Mouse (Mus musculus): Measurements from ENCODE around the gene Slc5a11.

The Slc5a11 gene

DNA sequence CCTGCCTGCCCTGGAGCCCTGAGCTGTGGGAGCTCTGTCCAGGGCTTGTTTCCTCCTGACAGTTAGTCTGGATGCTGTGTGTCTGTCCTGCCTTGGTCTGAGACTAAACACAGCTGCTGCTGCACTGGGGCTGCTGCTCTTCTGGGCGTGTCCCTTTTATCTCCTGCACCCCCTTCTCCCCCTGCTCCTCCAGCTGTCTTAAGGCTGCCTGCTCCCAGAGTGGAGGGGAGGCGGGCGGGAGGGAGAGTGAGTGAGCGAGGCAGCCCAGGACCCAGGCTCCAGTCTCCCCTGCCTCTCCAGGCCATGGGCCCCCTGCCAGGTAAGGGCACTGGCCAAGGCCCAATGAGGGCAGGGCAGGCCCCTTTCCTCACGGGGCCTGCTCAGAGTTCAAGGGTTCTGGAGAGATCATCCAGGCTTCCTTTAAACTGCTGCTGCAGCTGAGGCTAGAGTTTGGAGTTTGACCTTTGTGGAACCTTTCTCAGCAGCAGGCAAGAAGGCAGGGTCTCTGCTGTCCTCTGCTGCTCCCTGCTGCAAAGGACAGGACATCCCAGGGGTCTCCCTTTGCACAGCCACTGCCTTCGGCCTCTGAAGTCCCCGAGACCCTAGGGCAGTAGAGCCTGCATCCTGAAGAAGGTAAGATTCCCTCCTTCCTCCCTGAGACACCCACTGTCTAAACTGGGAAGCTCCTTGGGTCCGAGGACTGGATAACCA lies at the start of gene Slc5a11:
Gene Slc5a11, plus strand, starts transcription at position 416 of the 711 bp plus-strand sequence.
- no peak for DNase-seq

- no peak for DNase-seq
Observed at GRCm38 (mm10) chr7:123167436-123167835, 47.1 kb upstream of the Slc5a11 start.

DNA sequence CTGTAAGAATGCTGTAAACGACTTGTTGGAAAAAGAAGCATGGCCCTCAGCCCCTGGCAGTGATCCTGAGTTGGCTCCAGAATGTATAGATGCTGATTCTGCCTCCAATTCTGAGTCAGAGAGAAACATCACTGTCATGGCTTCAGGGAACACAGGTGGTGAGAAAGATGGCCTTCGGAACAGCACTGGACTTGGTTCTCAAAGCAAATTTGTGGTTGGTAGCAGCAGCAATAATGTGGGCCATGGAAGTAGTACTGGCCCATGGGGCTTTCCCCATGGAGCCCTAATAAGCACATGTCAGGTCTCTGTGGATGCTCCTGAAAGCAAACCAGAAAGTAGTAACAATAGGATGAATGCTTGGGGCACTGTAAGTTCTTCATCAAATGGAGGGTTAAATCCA lies 45.0 kb upstream of the Slc5a11 start:
- DNase-seq: no peak

DNA sequence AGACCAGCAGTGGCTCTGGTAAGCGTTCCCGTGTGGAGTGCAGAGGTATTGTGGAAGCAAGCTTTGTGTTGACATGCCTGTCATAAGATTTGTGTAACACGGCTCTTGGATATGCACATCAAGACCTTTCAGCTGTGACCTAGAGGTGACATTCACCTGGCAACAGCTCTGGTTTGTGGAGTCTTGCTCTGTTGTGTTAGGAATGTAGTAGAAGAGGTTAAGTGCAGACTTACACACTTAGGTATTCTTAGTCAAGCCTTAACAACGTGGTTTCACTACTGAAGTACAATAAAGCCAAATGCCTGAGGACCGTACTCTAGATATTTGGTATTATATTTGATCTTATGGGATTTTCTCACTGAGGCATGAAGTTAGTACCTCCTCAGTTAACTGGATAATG lies 42.5 kb upstream of the Slc5a11 start:
- DNase-seq: no peak

DNA sequence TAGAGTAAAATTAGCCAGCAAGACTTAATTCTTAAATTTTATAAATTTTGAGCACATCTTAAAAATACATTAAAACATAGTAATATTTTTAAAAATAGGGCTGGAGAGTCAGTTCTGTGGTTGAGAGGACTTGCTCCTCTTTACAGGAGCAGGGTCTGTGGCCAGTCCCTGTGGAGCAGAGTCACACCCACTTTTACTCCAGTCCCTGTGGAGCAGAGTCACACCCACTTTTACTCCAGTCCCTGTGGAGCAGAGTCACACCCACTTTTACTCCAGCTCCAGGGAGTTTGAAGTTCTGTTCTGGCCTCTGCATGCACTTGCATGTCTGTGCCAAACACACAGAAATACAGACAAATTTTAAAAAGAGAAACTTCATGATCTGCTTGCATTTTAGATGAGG lies 37.4 kb upstream of the Slc5a11 start:
- DNase-seq: no peak

DNA sequence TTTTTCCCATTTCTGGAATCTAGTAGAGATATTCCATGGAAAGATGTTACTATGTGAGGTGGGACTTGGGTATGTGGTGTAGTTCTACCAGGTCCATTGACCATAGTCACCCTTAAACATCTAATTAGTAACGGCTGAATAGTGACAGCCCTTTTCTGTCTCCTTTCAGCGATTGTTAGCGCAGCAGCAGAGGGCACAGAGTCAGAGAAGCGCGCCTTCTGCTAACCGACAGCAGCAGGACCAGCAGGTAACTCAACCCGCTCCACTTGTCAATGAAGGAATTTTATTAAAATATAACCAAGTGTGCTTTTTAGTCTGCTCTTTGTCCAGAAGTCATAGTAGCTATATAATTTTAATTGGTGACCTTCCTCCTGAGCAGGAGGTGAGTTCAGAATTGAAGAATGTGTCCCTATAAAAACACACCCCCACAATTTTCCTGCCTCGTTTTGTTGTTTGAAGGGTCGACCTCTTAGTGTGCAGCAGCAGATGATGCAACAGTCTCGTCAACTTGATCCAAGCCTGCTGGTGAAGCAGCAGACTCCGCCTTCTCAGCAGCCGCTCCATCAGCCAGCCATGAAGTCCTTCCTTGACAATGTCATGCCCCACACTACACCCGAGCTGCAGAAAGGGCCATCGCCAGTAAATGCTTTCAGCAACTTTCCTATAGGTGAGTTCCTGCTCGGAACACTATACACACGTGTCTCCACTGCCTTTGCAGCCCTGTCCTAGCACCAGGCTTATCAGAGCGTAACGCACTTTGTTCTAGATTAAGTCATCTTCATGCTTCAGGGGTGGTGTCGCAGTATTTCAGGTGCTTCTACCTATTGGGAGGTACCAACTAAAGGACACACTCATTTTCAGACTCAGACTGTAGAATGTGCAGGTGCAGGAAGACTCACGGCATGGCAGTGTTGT lies 32.5 kb upstream of the Slc5a11 start:
- no peak for DNase-seq

- DNase-seq: no peak
Observed at GRCm38 (mm10) chr7:123184891-123185290, 29.7 kb upstream of the Slc5a11 start.

DNA sequence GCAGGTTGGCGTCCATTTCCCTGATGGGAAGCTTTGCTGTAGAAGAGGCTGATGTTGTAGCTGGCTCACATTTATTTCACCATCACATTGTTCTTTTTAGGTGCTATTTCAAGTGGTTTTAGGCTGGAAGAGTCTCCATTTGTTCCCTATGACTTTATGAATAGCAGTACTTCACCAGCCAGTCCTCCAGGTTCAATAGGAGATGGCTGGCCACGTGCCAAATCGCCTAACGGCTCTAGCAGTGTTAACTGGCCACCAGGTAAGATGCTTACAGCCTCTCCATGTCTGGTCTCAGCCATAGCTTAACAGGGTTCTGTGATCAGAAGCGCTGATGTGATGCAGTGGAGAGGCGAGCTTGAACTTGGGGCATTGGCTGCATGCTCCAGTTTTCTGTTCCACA lies 28.1 kb upstream of the Slc5a11 start:
- DNase-seq: no peak

GRCm38 (mm10) chr7:123187246-123187645 lies 27.3 kb upstream of the Slc5a11 start:
- no peak for DNase-seq

DNA sequence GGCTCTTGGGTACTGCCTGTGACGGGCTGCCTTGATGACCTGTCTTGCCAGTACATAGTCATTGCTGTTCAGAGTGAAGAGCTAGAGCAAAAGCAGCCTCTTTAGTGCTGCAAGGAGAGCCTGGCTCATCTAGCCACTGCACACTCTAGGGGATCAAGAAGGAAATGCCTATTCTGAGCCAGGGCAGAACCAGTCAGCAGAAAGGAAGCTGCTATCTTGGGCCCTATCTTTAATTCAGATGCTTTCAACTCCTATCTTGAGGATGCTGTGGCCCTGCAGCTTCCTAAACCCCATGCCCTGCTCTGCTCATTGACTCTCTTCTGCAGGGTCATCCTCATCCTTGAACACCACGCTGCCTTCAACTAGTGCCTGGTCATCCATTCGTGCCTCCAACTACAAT lies 26.1 kb upstream of the Slc5a11 start:
- no peak for DNase-seq

DNA sequence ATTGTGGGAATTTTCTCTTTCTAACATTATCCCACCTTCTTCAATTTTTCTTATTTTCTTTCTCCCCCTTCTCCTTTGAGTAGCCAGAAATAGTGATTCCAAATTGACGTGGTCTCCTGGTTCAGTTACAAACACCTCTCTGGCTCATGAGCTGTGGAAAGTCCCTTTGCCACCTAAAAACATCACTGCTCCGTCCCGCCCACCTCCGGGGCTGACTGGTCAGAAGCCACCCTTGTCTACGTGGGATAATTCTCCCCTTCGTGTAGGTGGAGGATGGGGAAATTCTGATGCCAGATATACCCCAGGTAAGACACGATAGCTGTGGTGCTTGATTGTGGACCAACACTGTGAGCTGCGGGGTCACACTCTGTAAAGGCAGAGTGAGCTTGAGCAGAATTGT lies 24.8 kb upstream of the Slc5a11 start:
- no peak for DNase-seq

- DNase-seq: no peak
Observed at GRCm38 (mm10) chr7:123191731-123192130, 22.8 kb upstream of the Slc5a11 start.

GRCm38 (mm10) chr7:123193201-123193600 lies 21.4 kb upstream of the Slc5a11 start:
- DNase-seq: no peak

- DNase-seq: no peak
Observed at GRCm38 (mm10) chr7:123194696-123195095, 19.9 kb upstream of the Slc5a11 start.

DNA sequence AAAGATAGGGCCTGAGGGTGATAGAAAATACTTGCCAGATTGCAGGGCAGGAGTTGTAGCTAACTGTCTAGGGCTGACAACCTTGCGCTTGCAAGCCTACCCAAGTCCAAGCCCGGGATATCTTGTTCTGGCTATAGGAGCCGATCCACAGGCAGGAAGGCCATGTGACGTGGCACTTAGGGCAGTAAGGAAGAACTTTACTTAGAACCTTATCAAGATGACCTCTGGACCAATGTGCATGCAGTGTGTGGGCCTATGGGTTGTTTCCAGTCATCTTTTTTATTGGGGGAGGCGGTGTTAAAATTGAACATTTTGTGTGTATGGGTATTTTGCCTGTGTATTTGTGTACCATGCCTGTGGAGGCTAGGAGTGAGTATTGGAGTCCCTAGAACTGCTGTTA lies 18.1 kb upstream of the Slc5a11 start:
- DNase-seq: no peak

GRCm38 (mm10) chr7:123198695-123199094 lies 15.9 kb upstream of the Slc5a11 start:
- no peak for DNase-seq

- no peak for DNase-seq
Observed at GRCm38 (mm10) chr7:123199151-123199550, 15.4 kb upstream of the Slc5a11 start.

GRCm38 (mm10) chr7:123199656-123200206 lies 14.8 kb upstream of the Slc5a11 start:
- DNase-seq: no peak

DNA sequence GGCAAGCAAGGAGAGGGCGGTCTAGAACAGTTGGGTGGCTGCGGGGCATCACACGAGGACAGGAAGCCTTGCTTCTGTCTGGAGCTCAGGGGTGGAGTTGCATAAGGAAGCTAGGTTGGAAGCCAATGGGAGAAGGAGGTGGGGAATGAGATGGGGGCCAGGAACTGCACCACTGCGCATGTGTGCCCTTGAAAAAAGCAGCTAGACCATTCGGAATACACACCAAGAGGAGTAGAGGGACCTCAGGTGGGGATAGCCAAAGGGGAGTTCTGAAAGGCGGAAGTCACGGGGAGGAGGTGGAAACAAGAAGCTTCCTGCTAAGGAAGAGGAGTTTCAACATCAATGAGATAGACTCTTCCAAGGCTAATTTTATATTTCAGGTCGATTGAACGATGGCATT lies 13.9 kb upstream of the Slc5a11 start:
- no peak for DNase-seq

DNA sequence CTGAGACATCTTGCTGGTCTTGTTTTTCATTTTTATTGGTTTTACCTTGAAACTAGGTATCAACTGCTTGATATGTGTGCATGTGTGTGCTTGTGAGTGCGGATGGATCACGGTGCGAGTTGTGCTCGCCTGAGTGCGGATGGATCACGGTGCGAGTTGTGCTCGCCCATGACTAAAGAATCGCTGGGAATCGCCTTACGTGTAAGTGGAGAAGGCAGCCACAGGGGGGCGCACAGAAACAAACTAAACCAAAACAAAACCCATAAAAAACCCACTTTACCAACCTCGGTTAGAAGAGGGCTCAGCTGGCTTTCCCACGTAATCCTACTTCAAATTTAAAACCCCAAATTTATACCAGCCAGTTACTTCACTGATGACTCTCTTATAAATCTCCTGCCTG lies 9.3 kb upstream of the Slc5a11 start:
- DNase-seq: peak; percentile 76

DNA sequence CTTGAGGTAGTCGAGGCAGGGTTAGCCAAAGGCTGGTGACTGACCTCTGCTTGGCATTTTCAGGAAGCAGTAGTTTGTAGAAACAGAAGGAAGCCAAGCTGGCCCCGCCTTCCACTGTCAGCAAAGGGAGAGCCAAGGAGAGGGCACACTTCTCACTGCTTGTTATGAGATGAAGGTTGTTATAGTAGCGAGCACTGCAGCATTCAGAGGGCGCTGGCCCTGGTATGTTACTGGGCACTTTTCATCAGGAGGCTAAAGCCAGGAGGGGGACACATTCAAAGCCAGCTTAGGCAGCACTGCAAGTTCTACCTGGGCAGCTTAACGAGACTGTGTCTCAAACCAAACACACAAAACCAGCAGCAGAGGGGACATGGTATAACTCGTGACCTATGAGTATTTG lies 7.0 kb upstream of the Slc5a11 start:
- DNase-seq: no peak

DNA sequence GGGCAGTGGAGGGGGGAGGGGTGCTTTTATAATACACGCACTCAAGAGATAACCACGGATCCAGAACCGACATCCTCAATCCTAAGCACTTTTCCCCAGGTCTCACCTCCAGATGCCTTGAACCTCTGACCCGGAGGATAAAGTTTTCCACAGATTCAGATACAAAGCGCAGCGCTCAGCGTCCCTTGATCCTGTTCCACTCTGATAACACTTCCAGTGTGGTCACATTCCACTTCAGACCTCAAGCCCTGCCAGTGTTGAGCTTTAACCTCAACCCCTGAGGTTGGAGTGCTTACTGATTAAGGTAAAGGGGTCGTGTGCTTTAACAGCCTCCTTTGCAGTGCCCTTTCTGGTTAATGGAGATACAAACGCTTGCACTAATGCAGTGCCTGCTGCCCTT lies 4.7 kb upstream of the Slc5a11 start:
- no peak for DNase-seq

DNA sequence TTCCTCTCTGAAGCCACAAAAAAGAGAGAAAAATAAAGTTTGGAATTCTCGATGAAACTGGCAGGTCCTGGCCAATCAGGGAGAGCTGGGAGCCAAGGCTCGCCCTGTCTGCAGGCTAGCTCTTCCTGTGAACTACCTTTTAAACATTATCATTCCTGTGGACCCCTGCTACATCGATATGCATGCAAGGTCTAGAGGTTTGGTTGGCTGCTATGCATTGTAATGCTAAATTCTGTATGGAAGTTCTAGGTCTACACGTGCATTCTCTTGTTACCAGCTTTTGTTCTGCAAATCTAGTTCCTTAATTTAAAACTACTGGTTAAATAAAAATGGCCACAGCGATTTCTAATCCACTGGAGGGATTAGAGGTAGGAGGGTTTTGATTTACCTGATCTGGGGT lies 3.1 kb upstream of the Slc5a11 start:
- no peak for DNase-seq

DNA sequence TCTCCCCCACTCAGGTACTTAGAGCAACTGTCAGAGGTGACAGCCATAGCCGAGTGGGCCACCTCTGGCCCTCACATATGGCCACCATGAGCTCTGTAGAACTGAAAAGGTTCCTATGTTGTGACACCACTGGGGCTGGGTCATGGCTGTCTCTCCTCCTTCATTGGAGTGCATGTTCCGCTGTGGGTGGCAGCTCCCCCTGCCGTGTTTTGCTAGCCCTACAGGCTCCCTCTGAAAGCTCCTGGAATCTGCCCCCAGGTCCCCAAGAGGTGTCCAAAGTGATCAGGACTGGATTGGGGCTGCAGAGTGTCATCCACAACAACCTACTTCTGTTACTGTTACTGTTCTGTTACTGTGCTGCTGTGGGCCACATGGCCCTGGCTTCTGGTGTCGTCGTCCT lies 2.3 kb upstream of the Slc5a11 start:
- no peak for DNase-seq

Measured in right cerebral cortex, postnatal 14 days (tissue).